Mouse (Mus musculus) brain, embryonic 14.5 days (tissue): ENCODE results near the gene Fahd1.

Experiments used
- CTCF ChIP-seq: fragments of 200-500 bp; IDR thresholded peaks from 2 replicates; pipeline ENCODE4 v1.5.1; 2012; ENCODE audit warnings: inconsistent platforms, mild to moderate bottlenecking, moderate library complexity, borderline replicate concordance; ENCODE audit not compliant: insufficient read depth, insufficient read length; ENCODE audit errors: extremely low read depth
- POLR2A ChIP-seq: fragments of 200-500 bp; IDR thresholded peaks from 2 replicates; pipeline ENCODE4 v1.6.1; 2012; ENCODE audit warnings: mild to moderate bottlenecking, inconsistent platforms, borderline replicate concordance; ENCODE audit not compliant: poor library complexity, insufficient read depth, insufficient read length, severe bottlenecking; ENCODE audit errors: extremely low read depth

- TF ChIP-seq CTCF: no peak
- TF ChIP-seq POLR2A: no peak
Measured at GRCm38 (mm10) chr17:24819469-24819868, 30.7 kb downstream of the Fahd1 start.
